Mouse (Mus musculus): ENCODE results near the gene 2410004B18Rik. TPM values are rescaled to one million over a fixed set of nuclear protein-coding genes. Genes with fewer than 3 reads are reported as not detected.
A peak's percentile ranks its signal among the peaks of the same experiment; 100 is the strongest.
"Not testable (repeated sequence)": the region's sequence is repeated elsewhere in the genome, so short reads cannot be mapped to it uniquely, and the experiment has no call there.

The 2410004B18Rik gene
- polyA plus RNA-seq, 1 experiment from 2014 or later, result 50.6 TPM

- no peak for DNase-seq (ENCODE audit: low spot score)
- Histone ChIP-seq H3K4me3 (no peak overlapping the region), H3K36me3 (no peaks in the 10 kb centered on the region), H3K4me1 (peaks cover 27% of the 10 kb centered on the region), H3K27me3 (ENCODE audit: low read depth, poor library complexity, severe bottlenecking) (peaks cover 49% of the 10 kb centered on the region), H3K9me3 (replicated peaks) (peaks cover 12% of the 10 kb centered on the region; the same call in 1 of the 2 replicates), H3K27ac (replicated peaks) (no peak overlapping the region)
- WGBS, result 26% methylated on average over 9 of the region's 9 CpGs
Measured at GRCm38 (mm10) chr3:145962411-145962810, 24.6 kb downstream of the 2410004B18Rik start.

- WGBS, result 16% methylated on average over 31 of the region's 31 CpGs
- DNase-seq (ENCODE audit: low spot score), result peak; percentile 32
- Histone ChIP-seq H3K27me3 (ENCODE audit: low read depth, poor library complexity, severe bottlenecking) (peaks cover 49% of the 10 kb centered on the region), H3K9me3 (replicated peaks) (peaks cover 2% of the 10 kb centered on the region; the same call in 1 of the 2 replicates), H3K36me3 (no peaks in the 10 kb centered on the region), H3K4me1 (peaks cover 27% of the 10 kb centered on the region), H3K4me3 (peak overlapping the region; percentile 41), H3K27ac (replicated peaks) (no peak overlapping the region; the same call in 1 of the 2 replicates)
Measured at GRCm38 (mm10) chr3:145963101-145964017, 25.5 kb downstream of the 2410004B18Rik start.

GRCm38 (mm10) chr3:145964018-145964387, 26.2 kb downstream of the 2410004B18Rik start:
- whole genome bisulfite sequencing, result 15% methylated on average over 10 of the region's 10 CpGs
- H3K9me3 ChIP-seq (replicated peaks), result no peaks in the 10 kb centered on the region

GRCm38 (mm10) chr3:145964473-145964872, 26.7 kb downstream of the 2410004B18Rik start:
- peak; percentile 64 for DNase-seq (ENCODE audit: low spot score)
- Histone ChIP-seq H3K9me3 (replicated peaks) (no peaks in the 10 kb centered on the region), H3K4me1 (peaks cover 31% of the 10 kb centered on the region), H3K36me3 (no peaks in the 10 kb centered on the region), H3K27ac (replicated peaks) (0 out of 2 replicates have a peak overlapping the region, but pooled peaks have one; percentile 23), H3K4me3 (peak overlapping the region; percentile 41), H3K27me3 (ENCODE audit: low read depth, poor library complexity, severe bottlenecking) (peaks cover 49% of the 10 kb centered on the region)
- 15% methylated on average over 10 of the region's 10 CpGs for WGBS

More at GRCm38 (mm10) chr3:145964018-145964387, 26.2 kb downstream of the 2410004B18Rik start:
- H3K27ac ChIP-seq (replicated peaks), result no peak overlapping the region; the same call in 1 of the 2 replicates
- peaks cover 49% of the 10 kb centered on the region for H3K27me3 ChIP-seq (ENCODE audit: low read depth, poor library complexity, severe bottlenecking)
- peak; percentile 44 for DNase-seq (ENCODE audit: low spot score)
- peaks cover 29% of the 10 kb centered on the region for H3K4me1 ChIP-seq
- H3K4me3 ChIP-seq, result peak overlapping the region; percentile 41
- H3K36me3 ChIP-seq, result no peaks in the 10 kb centered on the region

GRCm38 (mm10) chr3:145965583-145965982, 27.8 kb downstream of the 2410004B18Rik start:
- DNase-seq (ENCODE audit: low spot score); H3K9me3 ChIP-seq (replicated peaks); H3K27ac ChIP-seq (replicated peaks); H3K4me3 ChIP-seq; H3K36me3 ChIP-seq: not testable (repeated sequence)
- peaks cover 31% of the 10 kb centered on the region for H3K4me1 ChIP-seq
- peaks cover 49% of the 10 kb centered on the region for H3K27me3 ChIP-seq (ENCODE audit: low read depth, poor library complexity, severe bottlenecking)
- WGBS, result 75% methylated on average over 3 of the region's 3 CpGs

GRCm38 (mm10) chr3:145966806-145967205, 29.0 kb downstream of the 2410004B18Rik start:
- 91% methylated on average over 5 of the region's 5 CpGs for WGBS
- Histone ChIP-seq H3K27ac (replicated peaks) (no peak overlapping the region), H3K27me3 (ENCODE audit: low read depth, poor library complexity, severe bottlenecking) (peaks cover 40% of the 10 kb centered on the region)

GRCm38 (mm10) chr3:145969031-145969501, 31.3 kb downstream of the 2410004B18Rik start:
- WGBS, result 50% methylated on average over 14 of the region's 14 CpGs
- H3K9me3 ChIP-seq (replicated peaks), result peaks cover 3% of the 10 kb centered on the region
- peak overlapping the region; percentile 29 for H3K27ac ChIP-seq (replicated peaks)
- no peaks in the 10 kb centered on the region for H3K36me3 ChIP-seq
- H3K27me3 ChIP-seq (ENCODE audit: low read depth, poor library complexity, severe bottlenecking), result peaks cover 17% of the 10 kb centered on the region
- H3K4me3 ChIP-seq, result no peak overlapping the region
- peaks cover 20% of the 10 kb centered on the region for H3K4me1 ChIP-seq
- DNase-seq (ENCODE audit: low spot score), result no peak

More at GRCm38 (mm10) chr3:145966806-145967205, 29.0 kb downstream of the 2410004B18Rik start:
- Histone ChIP-seq H3K9me3 (replicated peaks) (no peaks in the 10 kb centered on the region), H3K36me3 (no peaks in the 10 kb centered on the region), H3K4me3 (no peak overlapping the region), H3K4me1 (peaks cover 35% of the 10 kb centered on the region)
- no peak for DNase-seq (ENCODE audit: low spot score)

- no peak for DNase-seq (ENCODE audit: low spot score)
- peaks cover 8% of the 10 kb centered on the region for H3K4me1 ChIP-seq
- no peak overlapping the region for H3K4me3 ChIP-seq
- H3K27me3 ChIP-seq (ENCODE audit: low read depth, poor library complexity, severe bottlenecking), result no peaks in the 10 kb centered on the region
- H3K9me3 ChIP-seq (replicated peaks), result peaks cover 12% of the 10 kb centered on the region
- 72% methylated on average over 10 of the region's 10 CpGs for WGBS
- H3K27ac ChIP-seq (replicated peaks), result no peak overlapping the region
- H3K36me3 ChIP-seq, result no peaks in the 10 kb centered on the region
Measured at GRCm38 (mm10) chr3:145971501-145971900, 33.7 kb downstream of the 2410004B18Rik start.

- no peak for DNase-seq (ENCODE audit: low spot score)
- Histone ChIP-seq H3K4me3 (no peak overlapping the region), H3K27me3 (ENCODE audit: low read depth, poor library complexity, severe bottlenecking) (no peaks in the 10 kb centered on the region), H3K27ac (replicated peaks) (no peak overlapping the region), H3K36me3 (no peaks in the 10 kb centered on the region), H3K4me1 (peaks cover 4% of the 10 kb centered on the region; the same call in 1 of the 2 replicates), H3K9me3 (replicated peaks) (peaks cover 19% of the 10 kb centered on the region)
- WGBS, result 91% methylated on average over 7 of the region's 7 CpGs
Measured at GRCm38 (mm10) chr3:145974986-145975385, 37.2 kb downstream of the 2410004B18Rik start.

GRCm38 (mm10) chr3:145985333-145985925, 47.6 kb downstream of the 2410004B18Rik start:
- Histone ChIP-seq H3K27me3 (ENCODE audit: low read depth, poor library complexity, severe bottlenecking) (peaks cover 54% of the 10 kb centered on the region), H3K36me3 (no peaks in the 10 kb centered on the region), H3K9me3 (replicated peaks) (no peaks in the 10 kb centered on the region), H3K27ac (replicated peaks) (no peak overlapping the region), H3K4me1 (peaks cover 31% of the 10 kb centered on the region), H3K4me3 (no peak overlapping the region)
- DNase-seq (ENCODE audit: low spot score), result no peak
- 88% methylated on average over 7 of the region's 7 CpGs for WGBS

- Histone ChIP-seq H3K36me3 (0 out of 2 replicates have a peak, but pooled peaks cover 4% of the 10 kb centered on the region), H3K4me3 (no peak overlapping the region), H3K4me1 (peaks cover 31% of the 10 kb centered on the region), H3K27me3 (ENCODE audit: low read depth, poor library complexity, severe bottlenecking) (peaks cover 54% of the 10 kb centered on the region), H3K9me3 (replicated peaks) (no peaks in the 10 kb centered on the region), H3K27ac (replicated peaks) (no peak overlapping the region)
- WGBS, result 58% methylated on average over 6 of the region's 6 CpGs
- DNase-seq (ENCODE audit: low spot score), result no peak
Measured at GRCm38 (mm10) chr3:145986317-145987001, 48.6 kb downstream of the 2410004B18Rik start.

All from midbrain, embryonic 10.5 days (tissue).